Mouse (Mus musculus): ENCODE measurements around the gene Uqcrc1. TPM values are rescaled to one million over a fixed set of nuclear protein-coding genes. Genes with fewer than 3 reads are reported as not detected.

The Uqcrc1 gene
- total RNA-seq (2014; fragmentation: Nextera tagmentation): 280 and 349 TPM in 2 replicates
- total RNA-seq (2017): 286 and 355 TPM in 2 replicates

DNA sequence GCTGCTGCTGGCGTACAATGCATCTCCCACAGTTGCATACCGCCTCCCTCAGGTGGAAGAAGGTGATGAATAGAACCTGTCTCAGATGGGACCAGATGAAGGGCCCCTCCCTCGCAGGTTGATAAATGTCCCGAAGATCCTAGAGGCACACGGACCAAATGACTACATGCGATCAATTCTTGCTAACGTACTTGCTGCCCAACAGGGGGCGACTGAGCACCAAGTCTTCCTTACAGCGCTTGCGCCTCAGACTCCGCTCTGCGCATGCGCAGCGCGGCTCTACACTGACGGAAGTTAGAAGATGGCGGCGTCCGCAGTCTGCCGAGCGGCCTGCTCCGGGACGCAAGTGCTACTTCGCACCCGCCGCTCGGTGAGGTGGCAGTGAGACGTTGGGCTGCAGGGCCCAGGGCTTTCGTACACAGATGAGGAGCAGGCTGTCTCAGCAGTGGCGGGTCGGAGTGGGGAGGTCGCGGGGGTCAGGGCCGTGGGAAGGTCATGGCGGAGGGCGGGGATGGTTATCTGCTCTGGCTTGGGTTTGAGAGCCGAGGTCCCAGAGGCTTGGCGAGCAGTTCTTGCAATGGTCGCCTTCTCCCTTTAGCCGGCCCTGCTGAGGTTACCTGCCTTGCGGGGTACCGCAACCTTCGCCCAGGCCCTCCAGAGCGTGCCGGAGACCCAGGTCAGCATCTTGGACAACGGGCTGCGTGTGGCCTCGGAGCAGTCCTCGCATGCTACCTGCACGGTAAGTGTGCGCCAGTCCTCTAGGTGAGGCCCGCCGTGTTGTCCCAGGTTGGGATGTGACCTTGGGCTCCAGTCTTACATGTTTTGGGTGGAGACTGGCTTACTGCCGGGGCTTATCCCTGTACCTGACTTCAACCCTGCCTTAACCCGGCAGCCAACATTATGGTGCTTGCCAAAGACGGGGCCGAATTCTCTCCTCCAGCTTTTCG, at the start of gene Uqcrc1:
Gene Uqcrc1, plus strand, starts transcription at position 216 of the 947 bp plus-strand sequence.
- peak; percentile 92 for ATAC-seq (replicated peaks; ENCODE audit: poor library complexity, severe bottlenecking)

DNA sequence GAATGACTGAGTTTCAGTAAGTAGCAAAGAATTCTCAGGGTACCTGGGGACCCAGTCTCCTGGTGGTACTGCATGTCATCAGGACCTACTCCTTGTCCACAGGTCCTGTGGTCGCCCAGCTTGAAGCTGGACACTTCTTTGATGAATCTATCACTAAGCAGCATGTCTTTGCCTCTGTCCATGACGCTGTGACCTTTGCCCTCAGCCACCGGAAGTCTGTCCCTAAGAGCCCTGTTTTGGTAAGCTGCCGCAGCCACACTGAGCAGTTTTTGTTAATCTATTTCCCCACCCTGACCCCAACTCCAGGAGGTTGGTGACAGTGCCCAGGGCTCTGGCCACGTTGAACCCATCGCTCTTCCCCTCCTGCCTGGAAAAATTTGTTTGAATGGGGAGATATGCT, 24.1 kb upstream of the Uqcrc1 start:
- no peak for ATAC-seq (replicated peaks; ENCODE audit: poor library complexity, severe bottlenecking)

DNA sequence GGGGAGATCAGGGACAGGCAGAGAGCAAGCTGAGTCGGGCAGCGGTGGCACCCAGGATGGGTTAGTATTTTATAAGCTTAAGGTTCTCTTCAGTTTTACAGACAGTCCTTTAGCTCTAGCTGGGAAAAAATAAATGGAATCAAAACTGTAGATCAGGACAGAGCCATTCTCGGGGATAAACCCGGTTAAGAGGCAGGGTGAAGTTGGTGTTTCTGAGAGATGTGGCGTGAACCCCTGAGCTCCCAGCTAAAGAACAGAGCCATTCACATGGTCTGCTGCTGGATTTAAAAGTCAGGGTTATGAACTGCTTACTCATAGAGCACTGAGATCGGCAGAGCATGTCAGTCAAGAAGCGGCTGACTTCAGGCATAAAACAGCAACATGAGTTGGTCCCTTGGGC, 23.3 kb upstream of the Uqcrc1 start:
- no peak for ATAC-seq (replicated peaks; ENCODE audit: poor library complexity, severe bottlenecking)

DNA sequence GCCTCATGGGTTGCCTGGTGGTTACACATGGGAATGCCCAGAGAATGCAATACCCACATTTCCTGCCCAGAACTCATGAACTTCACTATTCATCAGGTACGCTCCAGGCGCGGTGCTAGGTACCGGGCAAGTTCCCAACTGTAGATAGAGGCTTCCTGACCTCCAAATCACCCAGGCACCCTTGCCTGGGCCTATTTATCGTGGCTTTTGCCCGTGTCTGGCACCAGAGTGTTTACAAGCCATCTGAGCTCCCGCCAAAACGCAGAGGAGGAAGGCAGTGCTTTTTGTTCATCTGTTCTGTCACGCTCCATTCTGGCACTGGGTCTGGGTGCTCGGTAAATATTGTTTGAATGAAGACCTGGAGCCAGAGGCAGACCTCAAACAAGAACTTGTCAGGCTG, 22.8 kb upstream of the Uqcrc1 start:
- ATAC-seq (replicated peaks; ENCODE audit: poor library complexity, severe bottlenecking): no peak

DNA sequence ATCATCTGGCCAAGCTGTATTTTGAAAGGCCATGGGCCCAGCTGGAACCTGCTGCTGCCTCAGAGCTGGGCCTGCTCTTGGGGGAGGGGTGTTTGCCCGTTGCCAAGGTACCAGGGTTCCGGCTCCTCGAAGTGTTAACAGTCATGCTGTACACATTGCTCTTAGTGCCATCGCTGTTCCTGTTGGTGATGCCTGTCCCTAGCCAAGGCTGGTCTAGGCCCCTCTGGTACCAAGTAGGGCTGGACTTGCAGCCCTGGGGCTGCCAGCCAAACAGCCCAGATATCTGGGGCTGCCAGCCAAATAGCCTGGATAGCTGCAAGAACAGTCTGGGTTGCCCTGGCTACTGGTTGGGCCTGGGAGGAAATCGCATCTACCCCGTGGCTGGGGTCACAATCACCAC, 21.9 kb upstream of the Uqcrc1 start, which contains the start of gene Tmem89:
Gene Tmem89, plus strand, starts transcription at position 129 of the 400 bp plus-strand sequence.
- ATAC-seq (replicated peaks; ENCODE audit: poor library complexity, severe bottlenecking): no peak

DNA sequence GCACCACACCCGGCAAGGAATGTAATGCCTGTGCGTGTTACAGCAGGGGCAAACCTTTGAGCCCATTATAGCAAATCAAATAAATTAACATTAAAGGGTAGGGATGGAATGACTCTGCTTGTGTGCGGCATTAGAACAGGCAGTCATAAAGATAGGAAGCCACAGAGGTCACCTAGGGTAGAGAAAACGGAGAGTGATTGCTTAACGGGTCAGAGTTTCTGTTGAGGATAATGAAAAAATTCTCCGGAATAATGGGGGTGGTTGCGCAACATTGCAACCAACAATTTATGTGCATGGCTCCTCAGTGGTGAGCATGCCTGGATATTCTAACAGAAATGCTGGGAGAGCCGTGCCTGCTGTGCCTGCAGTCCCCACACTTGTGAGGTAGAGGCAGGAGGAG, 10.5 kb upstream of the Uqcrc1 start:
- peak; percentile 84 for ATAC-seq (replicated peaks; ENCODE audit: poor library complexity, severe bottlenecking)

DNA sequence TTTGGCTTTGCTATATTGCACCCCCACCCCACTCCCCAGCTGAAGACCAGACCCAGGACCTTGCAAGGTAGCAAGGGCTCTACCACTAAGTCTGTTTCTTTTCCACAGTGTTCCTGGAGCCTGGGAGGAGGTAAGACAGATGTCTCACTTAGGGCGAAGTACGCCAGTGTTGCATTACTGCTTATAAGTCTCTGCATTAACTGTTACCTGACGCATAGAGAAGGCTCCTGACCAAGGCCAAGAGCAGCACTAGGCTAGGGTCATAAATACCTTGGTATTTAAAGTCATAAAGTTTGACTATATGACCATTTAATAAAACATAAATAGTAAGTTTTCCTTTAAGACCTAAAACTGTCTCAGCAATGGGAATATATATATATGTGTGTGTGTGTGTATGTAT, 8.0 kb upstream of the Uqcrc1 start:
- no peak for ATAC-seq (replicated peaks; ENCODE audit: poor library complexity, severe bottlenecking)

DNA sequence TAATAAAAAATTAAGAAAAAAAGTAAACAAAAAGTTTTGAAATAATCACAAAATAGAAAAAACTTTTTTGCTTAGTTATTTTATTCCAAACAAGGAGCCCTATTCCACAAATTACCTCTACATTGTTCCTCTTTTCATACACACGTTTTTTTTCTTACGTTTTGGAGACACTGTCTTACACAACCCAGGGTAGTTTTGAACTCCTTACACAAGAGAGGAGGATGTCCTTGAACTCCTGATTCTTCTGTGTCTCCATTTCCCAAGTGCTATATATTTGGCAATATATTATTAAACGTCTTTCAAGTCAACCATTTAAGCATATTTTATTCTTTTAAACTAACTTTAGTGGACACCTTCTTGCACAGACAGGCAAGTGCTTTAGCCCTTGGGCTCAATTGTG, 442 bp upstream of the Uqcrc1 start:
- peak; percentile 66 for ATAC-seq (replicated peaks; ENCODE audit: poor library complexity, severe bottlenecking)

DNA sequence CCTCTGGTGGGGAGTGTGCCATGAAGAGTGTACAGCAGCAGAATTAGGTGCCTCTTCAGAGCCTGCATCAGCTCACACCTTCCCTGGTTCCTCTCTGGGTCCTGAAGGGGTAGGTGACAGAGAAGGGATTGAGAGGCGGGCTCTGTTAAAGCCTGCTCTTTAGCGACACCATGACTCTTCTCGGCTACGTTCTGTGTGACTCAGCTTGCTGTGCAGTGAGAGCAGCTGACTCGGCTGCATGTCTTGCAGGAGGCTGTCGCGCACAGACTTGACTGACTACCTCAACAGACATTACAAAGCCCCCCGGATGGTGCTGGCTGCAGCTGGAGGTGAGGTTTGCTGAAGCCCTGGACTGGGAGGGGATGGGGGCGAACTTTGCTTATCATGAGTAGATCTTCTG, 8.7 kb downstream of the Uqcrc1 start:
- ATAC-seq (replicated peaks; ENCODE audit: poor library complexity, severe bottlenecking): no peak

DNA sequence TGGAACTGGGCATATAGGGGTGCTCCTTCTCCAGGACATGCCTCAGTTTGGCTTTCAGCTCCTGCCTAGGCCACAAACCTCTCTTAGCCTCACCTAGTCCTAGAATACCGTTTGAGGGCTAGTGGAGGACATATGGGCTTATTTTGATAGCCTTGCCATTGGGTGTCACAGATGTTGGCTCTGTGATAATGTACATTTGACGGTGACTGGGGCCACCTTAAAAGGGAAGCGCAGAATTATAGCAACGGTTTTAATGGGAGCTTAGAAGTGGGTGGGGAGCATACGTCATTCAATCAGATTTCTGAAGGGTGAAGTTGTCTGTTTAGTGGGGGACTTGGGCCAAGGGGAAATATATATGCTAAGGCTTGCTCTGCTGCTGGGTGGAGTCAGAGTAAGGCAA, 9.2 kb downstream of the Uqcrc1 start:
- ATAC-seq (replicated peaks; ENCODE audit: poor library complexity, severe bottlenecking): no peak

DNA sequence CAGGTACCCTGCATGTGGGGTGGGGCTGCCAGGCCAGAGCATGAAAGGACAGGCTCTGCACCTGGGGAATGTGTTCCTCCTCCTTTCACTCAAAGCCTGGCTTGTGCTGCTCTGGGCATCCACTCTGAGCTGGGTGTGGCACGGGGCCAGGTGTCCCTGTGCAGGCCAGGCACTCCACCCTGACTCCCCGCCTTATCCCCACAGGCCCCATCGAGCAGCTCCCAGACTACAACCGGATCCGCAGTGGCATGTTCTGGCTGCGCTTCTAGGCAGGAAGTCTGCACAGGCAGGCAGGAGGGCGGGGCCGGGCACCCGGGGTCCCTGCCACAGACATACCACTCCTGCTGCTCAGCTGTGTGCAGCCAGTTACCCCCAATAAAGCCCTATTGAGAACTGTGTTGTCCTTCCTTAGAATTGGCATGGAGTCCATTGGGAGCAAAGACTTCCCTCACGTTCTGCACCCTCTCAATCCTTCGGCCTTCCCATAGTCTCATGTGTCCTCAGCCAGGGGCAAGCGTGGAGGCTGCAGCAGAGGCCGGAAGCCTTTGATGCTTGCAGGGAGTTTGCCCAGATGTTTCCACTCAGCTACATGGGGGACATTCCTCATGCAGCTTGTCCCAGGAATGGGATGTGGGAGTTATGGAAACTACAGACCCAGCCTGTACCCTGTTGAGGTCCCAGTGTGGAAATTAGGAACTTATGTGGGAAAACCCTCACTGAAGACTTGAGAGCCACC, 13.0 kb downstream of the Uqcrc1 start:
- no peak for ATAC-seq (replicated peaks; ENCODE audit: poor library complexity, severe bottlenecking)

DNA sequence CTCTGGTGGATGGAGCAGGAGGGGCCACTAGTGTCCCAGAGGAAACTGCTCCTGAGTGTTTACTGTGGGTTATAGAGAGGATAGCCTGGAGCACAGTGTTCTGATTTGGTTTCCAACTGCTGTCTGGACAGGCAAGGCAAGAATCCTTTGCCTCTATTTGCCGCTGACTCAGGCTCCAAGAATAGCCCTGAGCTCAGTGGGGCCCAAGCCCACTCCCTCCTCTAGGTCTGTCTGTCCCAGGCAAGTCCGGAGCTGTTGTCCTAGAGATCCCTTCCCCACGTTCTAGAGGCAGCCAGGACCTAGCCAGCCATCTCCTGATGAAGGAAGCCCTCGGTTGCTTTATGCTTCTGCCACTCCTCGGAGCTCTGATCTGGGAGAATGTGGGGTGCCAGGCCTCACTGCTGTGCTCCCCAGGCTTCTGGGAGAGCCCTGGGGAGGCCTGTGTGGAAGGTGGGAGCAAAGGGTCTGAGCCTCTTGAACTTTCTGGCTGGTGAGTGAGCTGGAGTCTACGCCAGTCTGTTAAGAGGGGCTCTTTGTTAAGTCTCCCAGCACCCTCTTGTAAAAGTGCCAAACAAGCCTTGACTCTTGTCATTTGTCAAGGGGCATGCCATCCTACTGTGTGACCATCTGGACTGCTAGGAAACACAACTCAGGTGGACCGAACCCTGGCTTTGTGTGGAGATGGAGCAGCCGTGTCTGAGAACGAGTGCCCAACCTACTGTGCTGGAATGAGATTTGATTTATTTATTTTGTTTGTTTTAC, 13.7 kb downstream of the Uqcrc1 start:
- no peak for ATAC-seq (replicated peaks; ENCODE audit: poor library complexity, severe bottlenecking)

DNA sequence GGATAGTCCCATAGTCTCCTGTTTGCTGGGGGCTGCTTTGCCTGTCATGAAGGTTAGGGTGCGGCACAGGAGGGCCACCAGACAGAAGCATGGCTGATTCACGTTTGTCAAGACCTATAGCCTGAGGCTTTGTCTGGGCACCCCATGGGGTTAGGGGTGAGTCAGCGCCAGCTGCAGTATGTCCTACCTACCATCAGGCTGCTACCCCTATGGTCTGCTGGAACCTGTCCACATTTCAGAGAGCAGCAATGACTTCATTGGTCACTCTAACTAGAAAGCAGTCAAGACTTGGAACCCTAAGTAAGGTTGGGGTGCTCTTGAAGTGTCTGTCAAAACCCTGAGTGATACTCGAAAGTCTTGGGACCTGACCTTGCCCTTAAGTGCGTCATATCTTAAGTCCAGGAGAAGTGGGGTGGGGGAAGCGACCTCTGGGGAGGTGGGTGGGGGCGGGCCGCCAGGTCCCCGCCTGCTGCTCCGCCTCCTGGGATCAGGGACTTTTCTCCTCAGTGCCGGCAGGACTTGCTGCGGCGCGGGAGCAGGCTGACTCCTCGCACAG, 16.7 kb downstream of the Uqcrc1 start, which contains the start of gene Col7a1:
Gene Col7a1, plus strand, starts transcription at position 506 of the 556 bp plus-strand sequence.
- ATAC-seq (replicated peaks; ENCODE audit: poor library complexity, severe bottlenecking): peak; percentile 21; the same call in 1 of the 2 replicates

DNA sequence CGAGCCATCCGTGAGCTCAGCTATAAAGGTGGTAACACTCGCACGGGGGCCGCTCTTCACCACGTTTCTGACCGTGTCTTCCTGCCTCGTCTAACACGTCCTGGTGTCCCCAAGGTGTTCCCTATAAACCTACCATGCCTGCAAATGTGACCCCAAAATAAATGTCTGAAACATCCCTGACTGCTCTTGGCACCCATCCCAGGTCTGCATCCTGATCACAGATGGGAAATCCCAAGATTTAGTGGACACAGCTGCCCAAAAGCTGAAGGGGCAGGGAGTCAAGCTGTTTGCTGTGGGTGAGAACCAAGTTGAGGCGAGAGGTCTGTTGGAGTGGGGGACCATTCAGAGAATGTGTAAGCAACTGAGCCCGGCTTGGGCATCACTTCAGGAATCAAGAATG, 18.8 kb downstream of the Uqcrc1 start:
- no peak for ATAC-seq (replicated peaks; ENCODE audit: poor library complexity, severe bottlenecking)

DNA sequence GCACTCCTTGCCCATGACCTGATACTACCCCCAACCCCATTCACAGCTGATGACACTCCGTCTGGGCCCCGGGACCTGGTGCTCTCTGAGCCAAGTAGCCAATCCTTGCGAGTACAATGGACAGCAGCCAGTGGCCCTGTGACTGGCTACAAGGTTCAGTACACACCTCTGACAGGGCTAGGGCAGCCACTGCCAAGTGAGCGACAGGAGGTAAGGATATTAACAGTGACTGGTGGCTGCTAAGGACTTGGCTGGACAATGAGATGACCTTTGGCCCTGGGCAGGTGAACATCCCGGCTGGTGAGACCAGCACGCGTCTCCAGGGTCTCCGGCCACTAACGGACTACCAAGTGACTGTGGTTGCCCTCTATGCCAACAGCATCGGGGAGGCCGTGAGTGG, 19.4 kb downstream of the Uqcrc1 start:
- no peak for ATAC-seq (replicated peaks; ENCODE audit: poor library complexity, severe bottlenecking)

DNA sequence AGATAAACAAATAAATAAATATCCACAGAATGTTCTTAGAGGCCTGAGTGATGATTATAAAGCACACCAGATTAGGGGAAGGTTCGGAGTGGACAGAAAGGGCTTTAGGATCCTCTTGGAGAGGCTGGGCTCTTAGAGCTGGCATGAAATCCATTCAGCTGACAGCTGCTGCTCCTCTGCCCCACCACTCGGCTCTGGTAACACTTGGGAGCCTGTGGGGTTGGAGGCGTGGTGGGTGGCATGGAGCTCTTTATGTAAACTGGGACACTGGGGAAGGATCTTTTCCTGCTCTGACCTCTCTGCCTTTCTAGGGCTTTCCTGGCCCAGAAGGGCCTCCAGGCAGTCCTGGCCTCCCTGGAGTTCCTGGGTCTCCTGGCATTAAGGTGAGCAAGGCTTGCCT, 27.1 kb downstream of the Uqcrc1 start:
- no peak for ATAC-seq (replicated peaks; ENCODE audit: poor library complexity, severe bottlenecking)

DNA sequence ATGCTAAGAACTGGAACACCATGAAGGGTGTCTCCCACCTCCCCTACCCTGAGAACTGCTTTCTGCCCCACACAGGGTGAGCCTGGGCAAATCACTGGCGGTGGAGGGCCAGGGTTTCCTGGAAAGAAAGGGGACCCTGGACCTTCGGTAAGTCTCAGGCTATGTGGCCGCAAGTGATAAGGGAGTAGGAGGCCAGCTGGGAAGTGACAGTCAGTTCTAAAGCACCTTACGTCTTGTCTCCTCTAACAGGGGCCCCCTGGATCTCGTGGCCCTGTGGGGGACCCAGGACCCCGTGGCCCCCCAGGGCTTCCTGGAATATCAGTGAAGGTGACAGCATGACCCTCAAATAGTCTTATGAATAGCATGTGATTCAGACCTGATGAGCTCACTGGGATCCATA, 27.9 kb downstream of the Uqcrc1 start:
- no peak for ATAC-seq (replicated peaks; ENCODE audit: poor library complexity, severe bottlenecking)

DNA sequence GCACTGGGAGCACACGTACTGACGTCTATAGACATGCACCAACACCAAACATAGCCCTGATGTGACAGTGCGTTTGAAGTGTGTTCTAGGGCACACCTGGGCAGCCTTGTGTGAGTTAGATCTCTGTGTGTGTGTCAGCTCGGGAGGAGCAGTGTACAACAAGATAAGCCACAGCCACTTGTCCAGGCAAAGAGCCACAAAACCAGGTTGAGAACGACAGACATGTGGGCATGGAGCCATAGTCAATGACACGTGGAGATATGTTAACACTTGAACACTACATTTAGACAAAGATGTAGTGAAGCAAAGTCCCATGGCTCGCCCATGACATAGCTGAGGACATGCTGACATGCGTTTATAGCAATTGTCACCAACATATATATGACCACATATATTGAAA, 34.2 kb downstream of the Uqcrc1 start:
- no peak for ATAC-seq (replicated peaks; ENCODE audit: poor library complexity, severe bottlenecking)

DNA sequence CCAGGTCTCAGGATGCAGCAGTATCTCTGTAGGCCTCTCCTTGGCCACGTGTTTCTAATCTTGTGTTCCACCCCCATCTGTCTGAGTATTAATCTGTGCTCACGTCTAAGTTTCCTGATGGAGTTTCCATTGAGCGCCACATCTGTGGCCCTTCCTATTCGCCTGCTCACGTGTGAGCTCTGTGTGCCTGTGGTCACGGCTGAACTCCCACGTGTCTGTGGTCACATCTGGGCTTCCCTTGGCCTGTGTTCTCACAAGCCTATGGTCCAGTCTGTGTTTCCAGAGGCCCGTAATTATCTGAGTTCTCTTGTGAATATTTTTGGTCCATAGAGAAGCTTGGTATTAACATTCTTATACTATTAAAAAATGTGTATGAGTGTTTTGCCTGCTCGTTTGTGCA, 40.0 kb downstream of the Uqcrc1 start:
- ATAC-seq (replicated peaks; ENCODE audit: poor library complexity, severe bottlenecking): no peak

DNA sequence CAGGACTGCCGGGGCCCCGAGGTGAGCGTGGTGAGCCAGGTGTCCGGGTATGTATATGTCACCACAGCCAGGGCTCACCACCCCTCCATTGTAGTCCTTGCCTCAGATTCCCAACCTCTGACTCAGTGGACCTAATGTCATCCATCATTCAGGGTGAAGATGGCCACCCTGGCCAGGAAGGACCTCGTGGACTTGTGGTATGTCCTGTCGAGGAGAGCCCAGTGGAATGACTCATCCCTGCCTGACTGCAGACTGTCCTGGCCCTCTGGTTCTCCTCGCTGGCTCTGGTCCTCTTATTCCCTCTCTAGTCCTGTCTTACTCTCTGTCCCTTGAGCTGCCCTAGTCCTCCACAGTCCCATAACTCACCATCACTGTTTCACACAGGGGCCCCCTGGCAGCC, 41.5 kb downstream of the Uqcrc1 start:
- no peak for ATAC-seq (replicated peaks; ENCODE audit: poor library complexity, severe bottlenecking)

Measured in granulocyte monocyte progenitor cell, adult 5-6 weeks (primary cell).